Mouse (Mus musculus): Measurements from ENCODE around the gene Tex46.

Gene Tex46

GRCm38 (mm10) chr4:136610387-136610856 is at the start of gene Tex46:
Gene Tex46 (plus strand): TSS chr4:136610437.
- DNase-seq (ENCODE audit: low read depth) = no peak

- no peak for DNase-seq (ENCODE audit: low read depth)
Observed at GRCm38 (mm10) chr4:136562755-136563154, 47.5 kb upstream of the Tex46 start.

GRCm38 (mm10) chr4:136568629-136569028 is 41.6 kb upstream of the Tex46 start:
- peak; percentile 12 for DNase-seq (ENCODE audit: low read depth)

GRCm38 (mm10) chr4:136569998-136570397 is 40.2 kb upstream of the Tex46 start:
- DNase-seq (ENCODE audit: low read depth) = peak; percentile 22

GRCm38 (mm10) chr4:136581885-136582284 is 28.4 kb upstream of the Tex46 start:
- no peak for DNase-seq (ENCODE audit: low read depth)

GRCm38 (mm10) chr4:136587221-136587827 is 22.9 kb upstream of the Tex46 start:
- DNase-seq (ENCODE audit: low read depth) = no peak

- no peak for DNase-seq (ENCODE audit: low read depth)
Observed at GRCm38 (mm10) chr4:136588003-136588402, 22.2 kb upstream of the Tex46 start.

GRCm38 (mm10) chr4:136592111-136592510 is 18.1 kb upstream of the Tex46 start:
- DNase-seq (ENCODE audit: low read depth) = no peak

GRCm38 (mm10) chr4:136594006-136594405 is 16.2 kb upstream of the Tex46 start:
- DNase-seq (ENCODE audit: low read depth) = no peak

GRCm38 (mm10) chr4:136595221-136595620 is 15.0 kb upstream of the Tex46 start:
- no peak for DNase-seq (ENCODE audit: low read depth)

- peak; percentile 15 for DNase-seq (ENCODE audit: low read depth)
Observed at GRCm38 (mm10) chr4:136598268-136598876, 11.9 kb upstream of the Tex46 start.

- DNase-seq (ENCODE audit: low read depth) = peak; percentile 32
Observed at GRCm38 (mm10) chr4:136599869-136600268, 10.4 kb upstream of the Tex46 start.

GRCm38 (mm10) chr4:136600536-136600935 is 9.7 kb upstream of the Tex46 start:
- no peak for DNase-seq (ENCODE audit: low read depth)

GRCm38 (mm10) chr4:136601476-136601875 is 8.8 kb upstream of the Tex46 start:
- DNase-seq (ENCODE audit: low read depth) = peak; percentile 44

- peak; percentile 66 for DNase-seq (ENCODE audit: low read depth)
Observed at GRCm38 (mm10) chr4:136602018-136602554, 8.2 kb upstream of the Tex46 start.

GRCm38 (mm10) chr4:136602568-136602967 is 7.7 kb upstream of the Tex46 start, which contains the start of gene Kdm1a:
Gene Kdm1a (minus strand): TSS chr4:136602723.
- DNase-seq (ENCODE audit: low read depth) = peak; percentile 97

- DNase-seq (ENCODE audit: low read depth) = no peak
Observed at GRCm38 (mm10) chr4:136605756-136606485, 4.3 kb upstream of the Tex46 start.

- DNase-seq (ENCODE audit: low read depth) = no peak
Observed at GRCm38 (mm10) chr4:136613657-136614056, 3.4 kb downstream of the Tex46 start.

GRCm38 (mm10) chr4:136621336-136621735 is 11.1 kb downstream of the Tex46 start:
- peak; percentile 84 for DNase-seq (ENCODE audit: low read depth)

GRCm38 (mm10) chr4:136621956-136622355 is 11.7 kb downstream of the Tex46 start:
- DNase-seq (ENCODE audit: low read depth) = no peak

- no peak for DNase-seq (ENCODE audit: low read depth)
Observed at GRCm38 (mm10) chr4:136622388-136622787, 12.2 kb downstream of the Tex46 start, which contains the start of gene Lactbl1. Gene Lactbl1 (plus strand): TSS chr4:136622621.

- DNase-seq (ENCODE audit: low read depth) = peak; percentile 64
Observed at GRCm38 (mm10) chr4:136626590-136626989, 16.4 kb downstream of the Tex46 start.
